Mouse (Mus musculus) stomach, postnatal 0 days (tissue): ENCODE data around the gene Smo. TPM values are rescaled to one million over a fixed set of nuclear protein-coding genes. Genes with fewer than 3 reads are reported as not detected.

Experiments
- ATAC-seq: fragments of 200-750 bp; cut with Nextera tagmentation; 2 replicates; pipeline ENCODE4 v1.8.0; 2017; ENCODE audit not compliant: low FRiP score, low TSS enrichment
- DNase-seq: peaks from one replicate; pipeline ENCODE4 v3.0.0-alpha.2; 2016; ENCODE audit warnings: low spot score
- H3K27ac ChIP-seq: fragments of 300-500 bp; sonication (generic); replicated peaks from 2 replicates; pipeline ENCODE4 v1.5.1; 2014; ENCODE audit warnings: mild to moderate bottlenecking, control low read depth
- H3K27me3 ChIP-seq: fragments of 300-500 bp; sonication (generic); 2 replicates; pipeline ENCODE4 v1.6.1; 2014; ENCODE audit warnings: low read length; ENCODE audit not compliant: control insufficient read depth, insufficient read depth
- H3K36me3 ChIP-seq: fragments of 300-500 bp; sonication (generic); 2 replicates; pipeline ENCODE4 v1.6.1; 2014; ENCODE audit warnings: low read length, mixed read lengths; ENCODE audit not compliant: control insufficient read depth, insufficient read depth
- H3K4me1 ChIP-seq: fragments of 300-500 bp; sonication (generic); replicated peaks from 2 replicates; pipeline ENCODE4 v1.6.1; 2014; ENCODE audit warnings: antibody characterized with exemption; ENCODE audit not compliant: control insufficient read depth, insufficient read depth
- H3K4me2 ChIP-seq: fragments of 300-500 bp; sonication (generic); replicated peaks from 2 replicates; pipeline ENCODE4 v1.6.1; 2014; ENCODE audit warnings: low read depth, mild to moderate bottlenecking, control low read depth, moderate library complexity
- H3K4me3 ChIP-seq: fragments of 300-500 bp; sonication (generic); 2 replicates; pipeline ENCODE4 v1.5.1; 2014; ENCODE audit warnings: low read depth, low read length, control low read depth
- H3K9ac ChIP-seq: fragments of 300-500 bp; sonication (generic); 2 replicates; pipeline ENCODE4 v1.6.1; 2014; ENCODE audit warnings: mild to moderate bottlenecking, low read length, control low read depth, mixed read lengths
- H3K9me3 ChIP-seq: fragments of 300-500 bp; sonication (generic); 2 replicates; pipeline ENCODE4 v1.6.1; 2016; ENCODE audit warnings: low read length; ENCODE audit not compliant: control insufficient read depth
- CTCF ChIP-seq: IDR thresholded peaks from 2 replicates; pipeline ENCODE4 v1.5.1; 2016; ENCODE audit warnings: antibody characterized with exemption, low read depth, mild to moderate bottlenecking, moderate library complexity
- EP300 ChIP-seq: optimal IDR thresholded peaks from 2 replicates; pipeline ENCODE3; 2016; ENCODE audit warnings: antibody characterized with exemption
- WGBS: fragments of 180-500 bp; shearing (Covaris S2); extraction: QIAGEN DNeasy Blood & Tissue Kit; methylation state at CpG from one replicate; pipeline ENCODE4 v1.1.7; 2014; 5-methylcytosine and 5-hydroxymethylcytosine counted together
- polyA plus RNA-seq: library from polyadenylated mRNA; unstranded; fragments of >200 nt; fragmentation: Nextera tagmentation; extraction: Ambion mirVana; gene quantifications from 2 replicates; pipeline ENCODE4 v1.2.1, GENCODE M21; 2015

Smo gene
- polyA plus RNA-seq, 1 experiment from 2014 or later: 10.8 TPM

- Histone ChIP-seq H3K4me2 (peak overlapping the region; percentile 24; the same call in 1 of the 2 replicates), H3K9me3 (no peaks in the 10 kb centered on the region), H3K4me1 (0 out of 2 replicates have a peak, but pooled peaks cover 2% of the 10 kb centered on the region), H3K27ac (no peak overlapping the region), H3K27me3 (no peaks in the 10 kb centered on the region), H3K9ac (no peak overlapping the region), H3K36me3 (no peaks in the 10 kb centered on the region), H3K4me3 (no peak overlapping the region)
- no peak for TF ChIP-seq CTCF
- WGBS: 54% methylated on average over 10 of the region's 10 CpGs
- DNase-seq (no peak), ATAC-seq (no peak)
Measured at GRCm38 (mm10) chr6:29717541-29717940, 17.8 kb upstream of the Smo start.

GRCm38 (mm10) chr6:29717952-29718521 lies 17.3 kb upstream of the Smo start:
- H3K4me2 ChIP-seq: peak overlapping the region; percentile 24
- no peaks in the 10 kb centered on the region for H3K27me3 ChIP-seq
- H3K36me3 ChIP-seq: no peaks in the 10 kb centered on the region
- no peak overlapping the region for H3K4me3 ChIP-seq
- DNase-seq: peak; percentile 35
- H3K9me3 ChIP-seq: no peaks in the 10 kb centered on the region
- H3K4me1 ChIP-seq: 0 out of 2 replicates have a peak, but pooled peaks cover 2% of the 10 kb centered on the region
- no peak overlapping the region for H3K27ac ChIP-seq
- no peak for TF ChIP-seq EP300
- TF ChIP-seq CTCF: no peak
- 19% methylated on average over 14 of the region's 14 CpGs for WGBS
- peak; percentile 38; the same call in 1 of the 2 replicates for ATAC-seq
- no peak overlapping the region for H3K9ac ChIP-seq

- DNase-seq (peak; percentile 60), ATAC-seq (peak; percentile 80)
- Histone ChIP-seq H3K36me3 (no peaks in the 10 kb centered on the region), H3K4me2 (peak overlapping the region; percentile 58), H3K9ac (peak overlapping the region; percentile 43), H3K4me3 (peak overlapping the region; percentile 39), H3K9me3 (no peaks in the 10 kb centered on the region), H3K4me1 (0 out of 2 replicates have a peak, but pooled peaks cover 2% of the 10 kb centered on the region), H3K27me3 (no peaks in the 10 kb centered on the region), H3K27ac (peak overlapping the region; percentile 69; the same call in 1 of the 2 replicates)
- TF ChIP-seq CTCF (no peak), EP300 (no peak)
- WGBS: 6% methylated on average over 15 of the region's 15 CpGs
Measured at GRCm38 (mm10) chr6:29718894-29719329, 16.4 kb upstream of the Smo start.

GRCm38 (mm10) chr6:29721890-29722289 lies 13.4 kb upstream of the Smo start:
- no peak overlapping the region for H3K9ac ChIP-seq
- no peak for TF ChIP-seq CTCF
- no peak for TF ChIP-seq EP300
- H3K4me2 ChIP-seq: no peak overlapping the region
- H3K4me1 ChIP-seq: 0 out of 2 replicates have a peak, but pooled peaks cover 2% of the 10 kb centered on the region
- H3K27me3 ChIP-seq: no peaks in the 10 kb centered on the region
- H3K4me3 ChIP-seq: no peak overlapping the region
- H3K9me3 ChIP-seq: no peaks in the 10 kb centered on the region
- ATAC-seq (no peak), DNase-seq (no peak)
- H3K36me3 ChIP-seq: no peaks in the 10 kb centered on the region
- H3K27ac ChIP-seq: no peak overlapping the region
- 64% methylated on average over 2 of the region's 2 CpGs for WGBS

GRCm38 (mm10) chr6:29726576-29727200 lies 8.6 kb upstream of the Smo start:
- TF ChIP-seq EP300: no peak
- no peak for TF ChIP-seq CTCF
- ATAC-seq: no peak
- H3K4me1 ChIP-seq: no peaks in the 10 kb centered on the region
- no peak overlapping the region for H3K4me2 ChIP-seq
- H3K27me3 ChIP-seq: no peaks in the 10 kb centered on the region
- no peaks in the 10 kb centered on the region for H3K9me3 ChIP-seq
- H3K27ac ChIP-seq: no peak overlapping the region
- 15% methylated on average over 1 of the region's 1 CpGs for WGBS
- no peaks in the 10 kb centered on the region for H3K36me3 ChIP-seq
- DNase-seq: no peak
- H3K9ac ChIP-seq: no peak overlapping the region
- H3K4me3 ChIP-seq: no peak overlapping the region

GRCm38 (mm10) chr6:29728035-29728434 lies 7.3 kb upstream of the Smo start:
- Histone ChIP-seq H3K27ac (no peak overlapping the region), H3K4me1 (no peaks in the 10 kb centered on the region), H3K4me2 (no peak overlapping the region), H3K36me3 (no peaks in the 10 kb centered on the region), H3K27me3 (no peaks in the 10 kb centered on the region), H3K9ac (no peak overlapping the region), H3K4me3 (no peak overlapping the region), H3K9me3 (no peaks in the 10 kb centered on the region)
- no peak for TF ChIP-seq EP300
- no peak for TF ChIP-seq CTCF
- WGBS: 73% methylated on average over 3 of the region's 3 CpGs
- no peak for ATAC-seq
- no peak for DNase-seq
